Mouse (Mus musculus): ENCODE results near the gene Tnfrsf26.

Tnfrsf26 gene

DNA sequence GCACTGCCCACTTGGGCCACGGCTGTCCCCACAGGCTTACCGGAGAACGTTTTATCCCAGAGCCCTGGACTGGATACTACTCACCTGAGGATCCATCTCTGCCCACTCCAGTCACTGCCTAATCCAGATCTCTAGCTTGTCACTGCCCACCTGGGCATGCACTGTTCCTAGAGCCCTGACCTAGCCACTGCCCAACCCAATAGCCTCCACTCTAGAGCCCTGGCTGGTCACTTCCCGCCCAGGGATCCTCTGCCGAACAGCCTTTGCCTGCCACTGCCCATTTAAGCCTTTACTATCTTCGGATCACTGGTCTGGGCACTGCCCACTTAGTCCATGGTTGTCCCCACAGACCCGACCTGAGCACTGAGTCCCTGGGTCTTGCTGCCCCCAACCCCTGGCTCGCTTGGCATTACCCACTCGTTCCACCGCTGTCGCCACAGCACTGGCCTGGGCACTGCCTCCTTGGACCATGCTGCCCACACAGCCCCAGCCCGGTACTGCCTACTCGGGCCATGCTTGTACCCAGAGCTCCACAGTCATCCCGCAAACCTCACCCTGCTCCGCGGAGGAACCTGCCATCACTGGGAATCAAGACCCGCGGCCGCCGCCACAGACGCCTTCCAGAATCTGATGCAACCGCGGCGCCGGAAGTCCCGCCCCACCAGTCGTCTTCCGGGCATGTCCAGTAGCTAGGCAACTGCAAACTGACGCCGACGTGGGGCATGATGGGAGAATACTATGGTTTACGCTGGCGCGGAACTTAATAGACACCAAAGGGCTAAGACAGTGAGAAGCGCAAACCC, 28.9 kb downstream of the Tnfrsf26 start, which contains the start of gene Cars:
TSS of gene Cars (minus strand) at position 663 of the 803 bp plus-strand sequence.
- peak; percentile 95 for DNase-seq (ENCODE audit: low spot score in 2 of 2)

DNA sequence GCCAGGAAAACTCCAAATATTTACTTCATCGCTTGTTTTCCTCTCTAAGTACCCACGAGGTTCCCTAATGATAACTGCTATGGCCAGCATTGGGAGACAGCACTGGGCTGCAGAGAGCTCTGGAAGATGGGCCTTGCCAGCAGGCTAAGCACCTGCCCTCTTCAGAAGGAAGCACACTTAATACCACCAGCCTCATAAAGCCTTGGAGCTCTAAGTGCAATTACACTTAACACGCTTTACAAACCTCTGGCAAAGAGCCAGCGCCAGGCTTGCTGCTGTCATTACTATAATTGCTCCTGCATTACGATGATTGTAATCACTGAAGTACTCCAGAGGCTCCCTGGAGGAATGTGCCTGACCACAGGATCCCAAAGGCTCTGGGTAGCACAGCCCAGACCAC, 33.7 kb downstream of the Tnfrsf26 start:
- DNase-seq (ENCODE audit: low spot score in 2 of 2): no peak

DNA sequence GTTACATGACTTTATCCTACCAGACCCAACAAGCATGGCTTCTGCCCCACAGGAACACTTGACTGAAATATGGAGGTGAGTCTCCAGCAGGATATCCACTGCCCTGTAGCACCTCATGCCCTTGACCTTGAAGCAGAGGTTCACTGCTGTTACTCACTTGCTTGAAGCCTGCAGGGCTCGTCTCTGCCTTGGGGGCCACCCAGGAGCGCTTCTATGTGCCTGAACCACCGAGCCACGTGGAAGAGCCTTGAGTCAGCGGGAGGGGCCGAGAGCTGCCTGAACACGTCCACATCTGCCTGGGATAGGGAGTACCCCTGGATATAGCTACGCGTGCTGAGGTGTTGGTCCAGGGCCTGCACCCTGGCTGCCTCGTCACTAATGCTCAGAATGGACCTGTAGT, 36.3 kb downstream of the Tnfrsf26 start:
- no peak for DNase-seq (ENCODE audit: low spot score in 2 of 2)

DNA sequence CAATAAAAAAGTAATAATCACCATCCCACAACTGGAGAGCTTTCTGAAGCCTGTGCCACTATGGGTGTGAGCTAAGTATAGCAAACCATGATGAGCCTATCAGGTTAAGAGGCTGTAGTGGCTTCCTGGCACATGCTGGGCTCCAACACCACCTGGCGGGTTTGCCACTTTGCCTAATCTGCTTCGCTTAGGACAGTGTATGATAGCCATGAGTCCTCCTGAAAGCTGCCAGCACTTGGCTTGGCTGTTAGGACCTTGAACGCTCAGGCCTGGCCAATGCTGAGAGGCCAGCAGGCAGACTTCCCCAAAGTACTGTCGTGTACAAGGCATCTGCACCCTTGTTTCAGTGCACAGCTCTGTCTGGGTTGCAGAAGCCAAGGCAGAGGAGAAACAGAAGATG, 40.5 kb downstream of the Tnfrsf26 start:
- peak; percentile 73 to 75 for DNase-seq (ENCODE audit: low spot score in 2 of 2)

DNA sequence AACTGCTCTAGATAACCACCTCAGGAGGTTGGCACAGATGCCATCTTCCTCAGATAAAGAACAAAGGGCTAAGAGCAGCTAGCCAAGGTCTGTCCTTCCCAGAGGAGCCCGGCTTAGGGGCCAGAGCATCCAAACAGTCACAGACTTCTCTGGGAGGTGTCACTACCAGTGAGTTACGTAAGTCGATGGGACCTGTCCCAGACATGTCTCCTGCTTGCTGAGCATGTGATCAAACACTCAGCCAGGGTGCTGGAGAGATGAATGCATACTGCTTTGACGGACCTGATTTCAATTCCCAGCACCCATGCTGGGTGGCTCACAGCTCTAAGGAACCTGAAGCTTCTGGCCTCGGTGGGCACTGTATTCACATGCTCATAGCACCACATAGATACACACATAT, 40.9 kb downstream of the Tnfrsf26 start:
- DNase-seq (ENCODE audit: low spot score in 2 of 2): peak; percentile 46 to 58

DNA sequence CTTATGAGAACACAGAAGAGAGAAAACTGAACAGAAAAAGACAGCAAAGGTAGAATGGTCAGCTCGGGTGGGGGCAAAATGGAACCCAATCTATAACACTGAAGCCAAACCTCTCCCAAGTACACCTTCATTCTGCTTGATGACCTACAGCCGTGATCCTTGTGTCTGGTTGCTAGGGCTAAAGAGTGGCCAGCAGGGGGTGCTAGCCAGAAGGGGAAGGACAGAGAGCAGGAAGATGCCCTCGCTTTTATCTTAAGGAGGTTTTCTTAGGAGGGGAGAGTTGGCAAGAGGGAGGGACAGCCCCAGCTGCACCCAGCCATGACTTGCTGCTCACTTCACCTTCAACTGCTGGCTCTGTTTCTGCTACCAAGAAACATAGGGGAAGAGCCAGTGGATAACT, 44.6 kb downstream of the Tnfrsf26 start:
- DNase-seq (ENCODE audit: low spot score in 2 of 2): peak in 1 of 2 experiments; percentile 32

DNA sequence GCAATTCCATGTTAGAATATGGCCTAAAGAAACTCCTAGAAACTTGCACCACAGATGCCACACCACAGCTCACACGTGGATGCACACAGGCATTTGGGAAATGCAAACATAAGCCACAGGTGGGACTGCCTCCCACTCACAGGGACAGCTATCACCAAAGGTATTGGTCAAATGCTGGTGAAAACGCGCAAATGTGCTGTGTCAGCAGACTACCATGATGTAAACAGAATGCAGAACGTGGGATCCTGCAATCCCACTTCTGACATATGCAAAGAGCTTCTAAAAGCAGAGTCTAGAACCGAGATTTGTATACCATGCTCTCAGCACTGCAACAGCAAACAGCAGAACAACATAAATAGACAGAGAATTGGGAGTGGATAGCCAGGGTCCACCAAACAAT, 45.5 kb downstream of the Tnfrsf26 start:
- no peak for DNase-seq (ENCODE audit: low spot score in 2 of 2)

DNA sequence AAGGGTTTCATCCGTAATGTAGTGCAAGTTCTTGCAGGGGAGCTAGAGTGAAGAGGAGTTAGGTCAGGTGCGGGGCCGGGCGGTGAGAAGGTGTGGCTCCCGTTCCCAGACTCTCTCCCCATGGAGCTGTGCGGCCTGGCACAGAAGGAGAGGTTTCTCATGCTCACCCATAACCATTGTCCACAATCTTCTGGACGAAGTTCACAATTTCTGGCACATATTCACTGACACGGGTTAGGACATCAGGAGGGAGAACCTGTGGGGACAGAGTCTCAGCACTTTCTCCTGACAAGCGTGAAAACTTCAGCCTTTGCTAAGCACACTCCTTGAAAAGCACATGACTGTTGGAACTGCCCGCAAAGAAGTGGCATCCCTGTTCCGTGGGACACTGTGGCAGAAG, 52.8 kb downstream of the Tnfrsf26 start:
- DNase-seq (ENCODE audit: low spot score in 2 of 2): no peak

DNA sequence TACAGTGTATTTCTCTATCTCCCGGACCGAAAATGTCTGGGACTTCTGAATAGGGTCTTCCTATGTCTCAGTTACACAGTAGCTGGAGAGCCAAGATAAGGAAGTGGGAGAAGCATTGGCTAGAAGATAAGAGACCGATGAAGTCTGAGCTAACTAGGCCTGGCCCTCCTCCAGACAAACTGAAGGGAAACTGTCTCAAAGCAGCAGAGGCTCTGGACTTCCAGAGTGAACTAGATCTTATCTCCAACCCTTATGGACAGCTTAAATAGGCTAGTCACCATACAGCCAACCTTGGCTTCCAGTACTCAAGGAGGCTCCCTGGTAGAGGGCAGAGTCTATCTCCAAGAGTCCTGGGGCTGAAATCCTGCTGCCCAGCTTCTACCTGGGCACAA, 62.9 kb downstream of the Tnfrsf26 start:
- no peak for DNase-seq (ENCODE audit: low spot score in 2 of 2)

DNA sequence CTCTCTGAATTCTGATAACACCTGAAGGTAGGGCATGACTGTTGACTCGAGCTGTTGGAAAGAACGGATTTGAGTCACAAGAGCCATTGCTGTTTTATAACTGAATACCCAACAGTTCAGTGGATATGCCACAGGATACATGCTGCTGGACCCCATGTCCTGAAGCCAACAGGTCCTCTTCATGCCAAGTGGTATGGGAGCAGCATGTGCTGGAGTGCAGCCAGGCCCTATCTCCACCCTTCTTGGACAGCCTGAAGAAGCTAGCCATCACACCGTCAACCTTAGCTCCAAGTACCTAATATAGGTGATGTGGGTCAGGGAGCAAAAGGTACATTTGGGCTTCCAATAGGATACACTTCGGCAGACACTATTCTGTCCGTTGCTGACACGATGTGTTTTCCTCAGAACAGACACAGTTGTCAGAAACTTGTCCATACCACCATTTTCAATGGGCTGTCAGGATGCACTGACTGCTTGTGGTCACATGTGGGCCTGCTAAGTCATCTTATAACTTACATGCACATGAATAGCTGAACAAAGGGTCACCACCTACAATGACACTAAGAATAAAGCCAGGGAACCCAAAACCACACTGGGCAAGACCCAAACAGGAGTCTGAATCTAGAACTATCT, 63.4 kb downstream of the Tnfrsf26 start:
- DNase-seq (ENCODE audit: low spot score in 2 of 2): no peak

DNA sequence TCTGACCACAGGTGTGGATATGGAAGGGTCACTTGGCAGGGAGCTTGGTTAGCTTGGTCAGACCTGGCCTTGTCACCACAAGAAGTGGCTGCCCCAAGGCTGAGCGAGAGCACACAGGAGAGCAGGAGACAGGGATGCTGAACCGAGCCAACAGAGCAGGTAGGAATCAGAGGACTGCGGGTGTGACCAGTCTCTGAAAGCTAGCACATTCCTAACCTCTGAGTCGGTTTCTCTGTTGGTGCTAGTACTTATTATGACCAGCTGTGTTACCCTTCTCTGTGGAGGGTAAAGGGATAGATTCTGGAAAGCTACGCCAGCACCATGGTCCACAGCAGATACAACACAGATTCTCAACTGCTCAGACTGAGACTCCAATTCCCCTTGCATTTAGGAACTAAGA, 64.7 kb downstream of the Tnfrsf26 start:
- no peak for DNase-seq (ENCODE audit: low spot score in 2 of 2)
